Mouse (Mus musculus): ENCODE data around the gene Gm5169.
"Not testable (repeated sequence)": the region's sequence is repeated elsewhere in the genome, so short reads cannot be mapped to it uniquely, and the experiment has no call there.

Gene Gm5169

GRCm38 (mm10) chrX:25301355-25301754 is at the start of gene Gm5169:
TSS of gene Gm5169 (minus strand) at chrX:25301455.
- not testable (repeated sequence) for DNase-seq (ENCODE audit: low spot score in 2 of 2)

DNA sequence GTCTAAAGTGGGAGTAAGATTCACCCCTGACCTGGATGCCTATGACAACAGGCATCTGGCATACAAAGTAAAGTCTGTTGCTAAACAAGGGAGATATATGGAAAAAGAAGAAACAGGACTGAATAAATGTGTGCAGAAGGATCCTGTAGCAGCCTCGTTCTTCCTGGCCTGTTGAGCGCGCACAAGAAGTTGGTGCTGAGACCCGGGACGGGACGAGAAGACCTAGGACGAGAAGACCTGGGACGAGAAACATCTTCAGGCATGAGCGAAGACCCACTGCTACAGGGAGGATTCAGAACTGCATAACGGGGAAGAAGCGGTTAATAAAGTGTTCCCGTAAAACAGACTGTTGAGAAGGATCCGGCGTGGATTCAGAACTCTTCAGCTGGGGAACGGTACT is 46.2 kb upstream of the Gm5169 start:
- not testable (repeated sequence) for DNase-seq (ENCODE audit: low spot score in 2 of 2)
